Mouse (Mus musculus) cerebellum, postnatal 14 days (tissue): ENCODE results near the gene Kmt5a.

Source experiments
- DNase-seq, 2 experiments: peaks; one replicate each; pipeline ENCODE4 v3.0.0; 2021; ENCODE audit warnings: mixed read lengths in 2 of 2

Kmt5a gene

DNA sequence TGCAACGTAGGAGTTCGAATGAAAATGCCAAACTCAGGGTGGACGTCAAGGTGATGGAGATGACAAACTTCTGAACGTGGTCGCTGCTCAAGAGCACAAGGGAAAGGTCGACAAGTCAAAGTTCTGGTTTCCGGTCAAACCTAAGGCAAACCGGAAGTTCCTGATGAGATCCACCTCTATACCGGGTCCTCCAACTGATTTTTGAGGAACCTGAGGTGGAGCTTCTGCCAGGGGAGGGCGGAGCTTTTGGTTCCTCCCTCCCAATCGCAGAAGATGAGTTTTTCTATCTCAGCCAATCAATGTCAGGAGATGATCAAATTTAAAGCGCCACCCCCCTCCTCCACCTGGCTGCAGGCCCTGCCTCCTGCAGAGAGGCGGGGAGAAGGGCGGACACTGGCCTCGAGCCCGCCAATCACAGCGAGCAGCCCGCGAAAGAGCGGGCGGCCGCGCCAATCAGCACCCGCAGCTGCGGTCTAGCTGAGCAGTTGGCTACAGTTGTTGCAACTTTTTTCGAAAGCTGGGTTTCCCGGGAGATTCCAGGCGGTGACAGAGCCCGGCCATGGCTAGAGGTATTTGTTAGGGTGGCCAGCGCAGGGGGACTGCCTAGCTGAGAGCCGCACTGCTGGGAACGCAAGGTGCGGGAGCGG is at the start of gene Kmt5a:
Kmt5a (plus strand) TSS at position 484 of the 647 bp plus-strand sequence.
- peak; percentile 99 for DNase-seq

DNA sequence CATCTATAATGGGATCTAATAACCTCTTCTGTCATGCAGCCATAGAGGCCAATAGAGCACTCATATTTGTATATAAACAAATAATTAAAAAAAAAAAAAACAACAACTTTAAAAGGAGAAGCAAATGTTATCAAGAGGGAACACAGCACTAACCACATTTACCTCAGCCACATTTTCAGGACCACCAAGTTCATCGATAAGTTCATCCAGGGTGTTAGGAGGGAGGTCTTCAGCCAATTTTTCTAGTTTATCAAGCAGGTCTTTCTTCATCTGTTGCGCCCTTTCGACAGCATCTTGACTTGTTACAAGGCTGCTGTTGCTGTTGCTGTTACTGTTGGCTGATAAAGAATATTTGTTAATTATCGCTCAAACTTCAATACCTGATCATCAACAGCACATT is 47.3 kb upstream of the Kmt5a start:
- no peak for DNase-seq

DNA sequence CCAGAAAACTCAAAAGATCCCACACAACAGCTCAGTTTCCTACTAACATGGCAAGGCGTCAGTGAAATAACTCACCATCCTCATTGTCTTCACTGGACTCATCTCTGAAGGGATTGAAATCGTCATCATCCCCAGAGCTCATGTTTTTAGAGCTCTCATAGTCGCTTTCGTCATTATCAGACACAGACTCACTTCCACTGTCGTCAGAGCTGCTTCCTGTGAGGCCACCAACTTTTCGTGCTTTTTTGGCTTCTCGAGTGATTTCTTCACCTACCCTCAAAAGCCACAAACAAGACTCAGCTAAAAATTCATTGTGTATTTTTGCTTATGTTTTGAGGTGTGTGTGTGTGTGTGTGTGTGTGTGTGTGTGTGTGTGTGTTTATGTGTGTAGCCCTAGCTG is 46.0 kb upstream of the Kmt5a start:
- DNase-seq, result no peak

DNA sequence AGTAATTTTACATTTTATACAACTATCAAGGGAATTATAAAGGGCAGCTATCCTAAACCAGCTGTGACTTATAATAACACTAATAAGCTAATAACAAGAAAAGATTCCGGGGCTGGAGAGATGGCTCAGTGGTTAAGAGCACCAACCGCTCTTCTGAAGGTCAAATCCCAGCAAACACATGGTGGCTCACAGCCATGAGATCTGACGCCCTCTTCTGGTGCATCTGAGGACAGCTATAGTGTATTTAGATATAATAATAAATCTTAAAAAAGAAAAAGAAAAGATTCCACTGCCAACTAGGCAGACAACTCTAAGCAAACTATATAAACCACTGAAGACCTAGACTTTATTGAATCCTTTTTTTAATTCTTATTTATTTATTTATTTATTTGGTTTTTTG is 28.9 kb upstream of the Kmt5a start:
- peak in 1 of 2 experiments; percentile 17 for DNase-seq

DNA sequence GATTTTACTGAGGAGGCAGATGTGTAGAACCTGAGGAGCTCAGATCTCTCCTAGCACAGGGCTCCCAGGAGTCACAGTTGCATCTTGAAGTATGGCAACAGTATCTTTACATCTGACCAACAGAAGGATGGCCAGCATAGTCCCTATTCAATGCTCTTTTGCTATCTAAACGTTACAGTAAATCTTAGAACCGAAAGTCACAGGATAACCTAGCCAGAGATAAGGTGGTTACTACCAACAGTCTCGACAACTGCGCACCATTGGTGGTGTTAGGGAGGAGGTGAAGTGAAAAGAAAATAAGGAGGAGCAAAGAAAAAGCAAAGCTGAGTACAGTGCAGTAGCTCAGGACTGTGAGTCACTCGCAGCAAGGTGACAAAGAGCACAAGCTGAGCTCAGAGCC is 27.6 kb upstream of the Kmt5a start:
- no peak for DNase-seq

DNA sequence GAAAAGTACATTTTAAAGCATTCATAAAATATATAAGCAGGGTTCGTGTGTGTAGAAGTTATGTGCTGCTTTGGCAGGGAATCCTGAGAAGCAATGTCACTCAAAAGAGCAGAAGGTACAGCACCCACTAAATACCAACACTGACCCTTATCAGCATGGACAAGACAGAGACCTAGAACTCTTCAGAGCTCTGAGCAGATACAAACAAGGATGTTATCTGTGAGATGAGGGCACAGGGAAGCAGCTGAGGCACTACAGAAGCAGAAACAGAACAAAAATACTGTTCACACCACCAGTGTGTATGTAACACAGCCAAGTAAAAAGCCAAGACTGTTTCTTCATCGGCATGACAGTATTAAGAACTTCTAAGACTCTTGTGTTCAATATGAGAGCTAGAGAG is 20.8 kb upstream of the Kmt5a start:
- DNase-seq, result no peak

DNA sequence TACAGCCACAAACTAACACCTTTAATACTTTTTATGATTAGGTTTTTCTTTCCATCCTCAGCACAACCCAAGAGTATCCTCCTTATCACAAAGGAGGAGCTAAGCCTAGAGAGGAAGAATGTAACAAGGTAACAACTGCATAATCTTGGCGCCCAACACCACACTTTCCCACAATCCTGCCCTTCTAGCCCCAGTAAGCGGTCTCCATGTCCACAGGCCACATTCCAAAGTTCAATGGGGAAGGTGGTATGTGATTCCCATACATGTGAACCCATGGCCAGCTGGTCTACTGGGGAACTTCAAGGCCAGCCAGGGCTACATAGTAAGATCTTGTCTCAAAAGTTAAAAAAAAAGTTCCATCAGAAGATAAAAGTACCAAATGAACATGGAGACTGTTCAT is 17.9 kb upstream of the Kmt5a start:
- no peak for DNase-seq

DNA sequence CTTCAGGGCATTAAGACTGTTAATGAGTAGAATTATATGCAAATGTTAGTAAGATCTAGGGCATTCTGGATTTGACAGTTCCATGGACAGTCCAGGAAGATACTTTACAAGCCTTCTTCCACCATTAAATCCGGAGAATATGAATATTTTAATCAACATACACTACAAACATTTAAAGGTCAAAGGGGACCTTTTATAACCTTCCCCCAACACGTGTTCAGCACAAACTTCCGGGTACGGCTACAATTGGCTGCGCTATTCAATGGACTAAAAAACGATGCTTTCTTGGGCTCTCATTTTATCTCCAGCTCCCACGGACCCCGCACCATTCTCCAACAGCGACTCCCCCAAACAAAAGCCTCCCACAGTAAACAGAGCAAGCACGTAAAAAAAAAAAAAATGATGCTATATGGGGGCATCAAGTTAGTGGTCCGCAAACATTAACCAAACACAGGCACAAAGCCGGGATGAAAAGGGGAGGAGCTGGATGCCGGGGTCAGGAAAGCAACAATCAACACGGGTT is 15.5 kb upstream of the Kmt5a start:
- DNase-seq, result no peak

DNA sequence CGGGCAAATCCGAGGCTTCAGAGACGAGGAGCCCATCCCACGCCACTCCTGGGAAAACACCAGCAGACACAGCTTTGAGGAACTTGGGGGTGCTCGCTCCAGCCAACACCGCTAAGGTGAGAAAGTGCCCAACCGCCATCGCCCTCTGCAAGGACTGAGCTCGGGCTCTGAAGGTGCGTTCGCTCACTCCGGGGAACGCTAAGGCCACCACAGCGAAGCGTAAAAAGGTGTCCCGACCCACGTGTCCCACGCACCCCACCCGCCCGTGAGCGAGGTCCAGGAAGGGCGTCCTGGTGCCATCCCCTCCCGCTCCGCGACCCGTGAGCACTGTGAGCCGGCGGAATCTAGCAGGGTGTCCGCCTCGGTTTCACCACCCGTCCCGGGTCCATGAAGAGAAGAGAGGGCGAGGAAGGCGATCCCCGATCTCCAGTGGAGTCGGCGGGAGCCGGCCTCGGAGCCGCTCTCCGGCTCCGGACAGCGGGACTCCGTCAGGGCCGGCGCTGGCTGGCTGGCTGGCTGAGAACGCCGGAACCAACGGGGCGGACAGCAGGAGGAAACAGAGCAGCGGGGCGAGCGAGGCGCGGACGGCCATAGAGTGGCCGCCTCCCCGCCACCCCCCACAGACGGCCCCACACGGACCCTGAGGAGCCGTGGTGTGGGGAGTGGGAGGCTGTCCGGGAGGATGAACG is 14.9 kb upstream of the Kmt5a start:
- no peak for DNase-seq

DNA sequence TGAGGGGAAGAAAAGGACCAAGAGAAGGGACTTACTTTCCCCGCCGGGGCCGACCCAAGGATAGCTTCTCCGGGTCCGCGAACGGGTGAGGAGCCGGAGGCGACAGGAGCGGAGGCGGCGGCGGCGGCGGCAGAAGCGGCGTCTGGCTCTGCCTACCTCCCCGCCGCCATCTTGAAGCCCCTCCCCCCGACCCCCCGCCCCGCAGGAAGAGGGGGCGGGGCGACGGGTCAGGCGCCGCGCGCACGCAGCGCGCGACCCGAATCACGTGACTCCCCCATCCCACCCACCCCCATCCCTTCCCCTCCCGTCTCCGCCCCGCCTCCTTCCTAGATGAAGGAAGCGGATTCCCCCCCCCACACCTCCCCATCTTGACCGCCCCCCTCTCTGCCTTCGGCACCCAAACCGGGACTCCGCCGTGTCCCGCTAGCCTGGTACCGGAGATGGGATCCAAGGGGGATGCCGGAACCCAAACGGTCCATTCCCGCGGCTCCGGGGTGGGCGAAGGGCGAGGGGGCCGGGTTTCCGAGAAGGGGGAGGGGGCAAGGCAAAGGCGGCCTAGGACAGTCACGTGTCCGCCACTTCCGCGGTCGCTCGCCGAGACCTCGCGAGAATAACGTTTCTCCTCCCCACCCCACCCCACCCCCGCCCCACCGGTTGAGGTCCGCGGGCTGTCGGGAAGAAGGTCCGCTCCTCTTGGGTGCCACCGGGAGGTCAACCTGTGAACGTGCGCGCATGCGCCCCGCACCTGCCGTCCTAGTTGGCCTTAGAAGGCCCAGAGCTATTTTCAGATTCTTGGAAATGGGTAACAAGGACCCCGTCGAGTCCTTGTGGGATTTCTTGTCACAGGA is 14.1 kb upstream of the Kmt5a start, which contains the start of gene Sbno1:
Sbno1 (minus strand) TSS at position 590 of the 848 bp plus-strand sequence.
- peak; percentile 96 to 97 for DNase-seq

DNA sequence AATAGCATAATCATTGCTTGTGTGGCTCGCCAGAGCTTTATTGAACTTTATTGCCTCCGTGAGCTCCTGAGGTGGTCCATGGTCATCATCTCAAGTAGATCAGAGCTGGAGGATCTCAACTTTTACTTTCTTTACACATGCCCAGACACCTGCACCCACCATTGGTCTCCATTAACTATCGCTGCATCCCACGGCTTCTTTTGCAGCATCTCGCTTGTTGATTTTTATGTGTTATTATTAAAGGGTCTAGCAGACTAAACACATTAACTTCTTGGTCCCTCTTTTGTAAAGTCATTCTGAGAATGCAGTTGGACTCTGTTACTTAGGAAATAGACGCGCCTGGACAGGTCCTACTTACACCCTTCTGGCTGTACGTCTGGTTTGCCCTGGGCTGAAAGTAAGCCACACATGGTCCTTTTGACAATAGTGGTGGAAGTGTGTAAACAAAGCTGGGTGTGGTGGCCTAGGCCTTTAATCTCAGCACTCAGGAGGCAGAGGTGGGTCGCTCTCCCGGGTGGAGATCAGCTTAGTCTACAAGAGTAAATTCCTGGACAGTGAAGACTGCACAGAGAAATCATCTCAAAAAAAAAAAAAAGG is 13.2 kb upstream of the Kmt5a start:
- peak; percentile 12 to 23 for DNase-seq

DNA sequence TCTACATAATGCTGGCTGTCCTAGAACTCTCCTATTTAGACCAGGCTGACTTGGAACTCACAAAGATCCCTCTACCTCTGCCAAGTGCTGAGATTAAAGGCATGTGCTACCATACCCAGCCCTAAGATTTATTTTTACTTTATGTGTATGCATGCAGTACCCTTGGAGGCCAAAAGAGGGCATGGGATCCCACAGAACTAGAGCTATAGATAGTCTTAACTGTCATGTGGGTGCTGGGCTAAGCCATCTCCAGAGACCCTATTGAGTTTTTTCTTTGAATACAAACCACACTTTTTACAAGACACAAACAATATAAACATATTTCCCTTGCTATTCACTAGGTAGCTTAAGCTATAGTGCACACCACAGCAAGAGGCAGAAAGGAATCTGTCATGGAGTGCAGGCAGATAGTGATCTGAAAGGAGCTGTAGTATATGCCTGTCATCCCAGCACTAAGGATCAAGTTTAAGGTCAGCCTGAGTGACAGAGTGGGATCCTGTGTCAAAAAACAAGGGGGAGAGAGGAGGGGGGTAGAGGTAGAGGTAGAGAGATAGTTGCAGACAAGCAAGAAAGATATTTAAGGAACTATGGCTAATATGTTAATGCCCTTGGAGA is 7.2 kb upstream of the Kmt5a start:
- DNase-seq, result peak; percentile 83 to 84

DNA sequence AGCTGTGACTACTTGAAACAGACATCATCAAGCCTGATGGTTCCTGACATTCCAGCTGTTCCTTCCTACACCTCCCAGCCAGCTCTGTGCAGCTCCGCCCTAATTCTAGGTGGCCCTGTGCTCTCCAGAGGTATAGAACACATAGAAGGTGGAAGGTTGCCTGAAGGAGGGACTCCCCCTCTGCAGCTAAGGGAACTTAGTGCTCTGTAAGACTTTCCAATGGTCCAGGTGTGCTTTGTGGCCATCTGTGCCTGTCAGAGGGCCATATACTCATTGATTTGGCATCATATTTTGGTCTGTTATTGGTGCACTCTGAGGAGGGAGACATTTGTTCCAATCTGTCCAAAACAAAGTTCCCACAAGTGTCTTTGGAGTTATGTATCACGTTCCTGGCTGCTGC is 6.7 kb upstream of the Kmt5a start:
- no peak for DNase-seq

DNA sequence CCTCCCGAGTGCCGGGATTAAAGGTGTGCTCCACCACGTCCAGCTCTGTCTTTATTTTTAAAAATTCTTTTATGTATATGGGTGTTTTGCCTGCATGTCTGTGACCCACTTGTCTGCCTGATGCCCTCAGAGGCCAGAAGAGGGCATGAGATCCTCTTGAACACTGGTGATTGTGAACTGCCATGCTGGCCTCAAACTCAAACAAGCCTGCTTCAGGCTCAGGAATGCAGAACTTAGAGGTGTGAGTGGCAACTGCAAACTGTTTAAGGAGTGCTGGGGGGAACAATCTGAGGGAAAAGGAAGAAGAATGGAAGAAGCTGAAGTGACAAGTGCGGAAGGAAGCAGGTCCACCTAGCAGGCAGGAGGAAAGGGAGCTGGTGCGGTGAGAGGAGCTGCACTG is 1.5 kb upstream of the Kmt5a start:
- DNase-seq, result peak in 1 of 2 experiments; percentile 14

DNA sequence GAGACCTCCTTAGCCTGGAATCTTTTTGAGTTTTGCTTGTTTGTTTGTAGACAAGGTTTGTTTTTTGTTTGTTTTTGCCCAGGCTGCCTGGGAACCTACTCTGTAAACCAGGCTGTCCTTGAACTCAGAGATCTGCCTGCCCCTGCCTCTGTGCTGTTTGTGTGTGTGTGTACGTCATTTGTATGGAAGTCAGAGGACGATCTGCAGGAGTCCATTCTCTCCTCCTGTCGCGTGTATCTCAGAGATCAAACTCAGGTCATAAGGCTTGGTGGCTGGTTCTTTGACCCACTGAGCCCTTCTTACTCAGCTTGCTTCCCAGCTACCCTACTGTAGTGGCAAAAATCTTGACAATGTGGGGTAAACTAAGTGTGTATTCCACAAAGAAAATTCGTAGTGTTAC is 984 bp upstream of the Kmt5a start:
- no peak for DNase-seq

DNA sequence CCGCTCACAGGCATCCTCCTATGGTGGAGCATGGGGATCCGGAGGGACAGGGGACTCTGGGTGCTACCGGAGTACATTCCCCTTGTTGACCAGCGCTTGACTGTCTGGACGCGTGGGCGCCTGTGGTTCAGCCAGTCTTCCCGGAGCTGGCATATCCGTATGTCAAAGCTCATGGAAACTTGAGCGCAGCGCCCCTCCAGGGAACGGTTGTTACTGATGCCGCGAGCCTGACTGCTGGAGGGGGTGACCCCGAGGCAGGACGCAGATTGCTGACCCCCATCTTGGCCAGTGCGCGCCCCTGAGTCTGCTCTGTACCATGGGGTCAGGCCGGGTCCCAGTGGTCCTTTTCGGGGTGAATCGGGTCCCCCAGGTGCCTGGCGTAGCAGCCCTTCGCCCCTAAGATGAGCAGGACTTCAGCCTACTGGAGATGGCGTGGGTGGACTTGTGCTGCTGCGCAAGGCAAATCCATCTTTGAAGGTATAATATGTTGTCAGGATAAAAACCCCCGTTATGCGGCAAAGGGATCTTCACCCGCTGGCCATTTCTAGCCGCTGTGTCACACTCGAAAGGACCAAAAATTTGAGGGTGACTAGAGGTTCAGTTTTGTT is 468 bp downstream of the Kmt5a start:
- peak in 1 of 2 experiments; percentile 80 for DNase-seq

DNA sequence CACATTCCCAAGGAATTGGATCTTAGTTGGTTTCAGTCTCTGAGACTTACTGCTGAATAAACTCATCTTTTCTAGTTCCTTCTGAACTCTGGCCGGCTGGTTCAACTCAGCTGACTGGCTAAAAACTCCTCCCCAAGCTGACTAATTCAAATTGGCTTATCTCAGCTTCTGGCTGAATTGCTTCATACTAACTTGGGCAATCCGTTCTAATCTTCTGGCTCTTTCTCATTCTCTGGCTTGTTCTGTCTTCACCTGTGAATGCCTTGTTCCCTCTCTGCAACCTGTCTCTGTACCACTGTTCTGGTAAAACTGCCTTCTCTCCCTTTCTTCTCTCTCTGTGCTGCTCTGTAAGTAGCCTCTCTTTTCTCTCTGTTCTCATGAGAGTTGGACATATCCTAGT is 2.9 kb downstream of the Kmt5a start:
- DNase-seq, result no peak

DNA sequence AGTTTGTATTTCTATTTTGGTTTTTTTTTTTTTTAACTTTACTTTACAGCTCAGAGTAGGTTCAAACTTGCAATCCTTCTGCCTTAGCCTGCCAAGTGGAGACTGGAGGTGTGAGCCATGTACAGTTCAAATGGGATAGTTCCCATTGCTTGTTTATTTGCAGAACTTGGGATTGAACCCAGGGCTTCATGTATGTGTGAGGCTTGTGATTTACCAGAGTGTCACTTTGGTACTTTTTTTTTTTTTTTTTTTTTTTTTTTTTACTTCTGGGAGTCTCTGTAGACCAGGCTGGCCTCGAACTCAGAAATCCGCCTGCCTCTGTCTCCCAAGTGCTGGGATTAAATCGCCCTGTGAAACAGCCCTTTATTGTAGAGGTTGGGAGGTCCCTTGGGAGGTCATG is 4.5 kb downstream of the Kmt5a start:
- DNase-seq, result no peak

DNA sequence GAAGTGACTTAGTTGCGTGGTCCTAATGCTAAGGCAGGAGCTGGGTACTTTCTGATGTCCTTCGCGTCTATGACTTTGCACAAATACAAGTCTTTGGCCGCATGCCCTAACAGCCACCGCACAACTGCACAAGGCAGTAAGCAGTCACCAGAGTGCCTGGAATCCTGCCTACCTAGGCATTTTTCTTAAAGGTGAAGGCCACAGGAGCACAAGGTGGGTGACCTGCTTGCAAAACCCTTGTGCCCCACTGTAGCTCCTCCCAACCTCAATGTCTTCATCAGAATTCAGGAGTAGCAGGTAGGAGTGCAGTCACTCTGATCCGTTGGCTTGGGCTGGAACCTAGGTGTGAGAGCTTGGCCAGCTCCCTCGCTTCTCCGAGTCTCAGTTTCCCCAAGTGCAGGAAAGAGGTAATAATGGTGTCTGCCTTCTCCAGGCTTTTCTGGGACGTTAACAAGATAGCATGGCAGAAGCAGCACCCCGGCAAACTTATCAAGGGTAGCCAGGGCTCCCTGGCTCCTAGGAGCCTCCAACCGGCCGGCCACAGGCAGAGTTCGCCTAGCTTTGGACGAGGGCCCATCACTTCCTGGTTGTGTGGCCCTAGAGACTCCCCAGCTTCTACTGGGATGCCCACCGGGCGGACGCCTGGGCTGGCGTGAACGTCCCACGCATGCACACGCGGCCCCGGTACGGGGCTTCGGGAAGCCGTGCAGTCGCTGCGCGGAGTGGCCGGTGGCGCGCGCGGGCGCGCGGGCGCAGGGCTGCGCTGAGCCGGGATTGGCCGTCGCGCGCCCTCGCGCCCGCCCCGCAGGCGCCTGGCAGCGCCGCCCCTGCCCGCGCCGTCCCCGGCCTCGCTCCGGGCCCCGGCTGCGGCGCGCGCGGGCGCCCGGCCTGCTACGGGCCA is 5.2 kb downstream of the Kmt5a start:
- DNase-seq, result peak; percentile 81 to 88

DNA sequence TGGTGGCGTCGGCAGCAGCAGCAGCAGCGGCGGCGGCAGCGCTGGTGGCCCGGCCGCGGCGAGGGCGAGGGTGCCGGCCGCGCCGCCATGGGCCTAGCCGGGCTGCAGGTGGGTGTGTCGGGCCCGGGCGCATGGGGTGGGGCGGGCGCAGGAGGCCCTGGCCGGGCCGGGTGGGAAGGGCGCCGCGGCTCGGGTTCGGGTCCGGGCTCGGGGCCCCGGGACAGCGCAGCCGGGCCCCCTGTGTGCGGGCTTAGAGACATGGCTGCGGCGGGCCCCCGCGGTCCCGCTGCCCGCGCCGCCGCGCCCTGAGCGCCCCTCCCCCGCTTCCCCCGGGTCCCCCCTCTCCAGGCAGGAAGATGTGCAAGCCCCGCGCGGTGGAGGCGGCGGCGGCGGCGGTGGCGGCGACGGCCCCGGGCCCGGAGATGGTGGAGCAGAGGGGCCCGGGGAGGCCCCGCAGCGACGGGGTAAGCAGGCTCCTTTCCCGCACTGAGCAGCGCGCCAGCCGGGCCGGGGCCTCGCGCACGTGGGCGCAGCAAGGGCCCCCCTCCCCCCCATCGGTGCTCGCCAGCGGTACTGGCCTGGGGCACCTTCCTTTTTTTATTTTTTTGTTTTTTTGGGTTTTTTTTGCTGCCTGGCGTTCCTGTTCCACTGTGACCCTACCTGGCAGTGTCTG is 6.0 kb downstream of the Kmt5a start:
- DNase-seq, result peak; percentile 51 to 52
